Mouse (Mus musculus) stomach, embryonic 15.5 days (tissue): ENCODE measurements around the gene 4921507P07Rik. TPM values are rescaled to one million over a fixed set of nuclear protein-coding genes. Genes with fewer than 3 reads are reported as not detected.
A peak's percentile ranks its signal among the peaks of the same experiment; 100 is the strongest.

ENCODE experiments used
- ATAC-seq: fragments of 200-750 bp; cut with Nextera tagmentation; 2 replicates; pipeline ENCODE4 v1.8.0; 2017; ENCODE audit warnings: low read depth, moderate number of reproducible peaks, moderate TSS enrichment; ENCODE audit not compliant: insufficient read depth, low FRiP score
- H3K27ac ChIP-seq: fragments of 300-500 bp; sonication (generic); 2 replicates; pipeline ENCODE4 v1.5.1; 2015; ENCODE audit warnings: mild to moderate bottlenecking, inconsistent platforms
- H3K27me3 ChIP-seq: fragments of 300-500 bp; sonication (generic); replicated peaks from 2 replicates; pipeline ENCODE4 v1.6.1; 2015; ENCODE audit warnings: inconsistent platforms
- H3K36me3 ChIP-seq: fragments of 300-500 bp; sonication (generic); 2 replicates; pipeline ENCODE4 v1.6.1; 2015; ENCODE audit warnings: inconsistent platforms
- H3K4me1 ChIP-seq: fragments of 300-500 bp; sonication (generic); 2 replicates; pipeline ENCODE4 v1.6.1; 2015; ENCODE audit warnings: inconsistent platforms
- H3K4me2 ChIP-seq: fragments of 300-500 bp; sonication (generic); 2 replicates; pipeline ENCODE4 v1.6.1; 2015; ENCODE audit warnings: mild to moderate bottlenecking, inconsistent platforms
- H3K4me3 ChIP-seq: fragments of 300-500 bp; sonication (generic); replicated peaks from 2 replicates; pipeline ENCODE4 v1.5.1; 2015; ENCODE audit warnings: inconsistent platforms
- H3K9ac ChIP-seq: fragments of 300-500 bp; sonication (generic); 2 replicates; pipeline ENCODE4 v1.6.1; 2015; ENCODE audit warnings: inconsistent platforms
- H3K9me3 ChIP-seq: fragments of 300-500 bp; sonication (generic); 2 replicates; pipeline ENCODE4 v1.6.1; 2016; ENCODE audit warnings: inconsistent platforms
- WGBS: fragments of 180-500 bp; shearing (Covaris S2); methylation state at CpG from one replicate; pipeline ENCODE4 v1.1.7; 2015; 5-methylcytosine and 5-hydroxymethylcytosine counted together
- polyA plus RNA-seq: library from polyadenylated mRNA; unstranded; fragments of >200 nt; fragmentation: Nextera tagmentation; extraction: Ambion mirVana; gene quantifications from 2 replicates; pipeline ENCODE4 v1.2.1, GENCODE M21; 2015

4921507P07Rik gene
- polyA plus RNA-seq, 1 experiment from 2014 or later: 0.81 TPM

DNA sequence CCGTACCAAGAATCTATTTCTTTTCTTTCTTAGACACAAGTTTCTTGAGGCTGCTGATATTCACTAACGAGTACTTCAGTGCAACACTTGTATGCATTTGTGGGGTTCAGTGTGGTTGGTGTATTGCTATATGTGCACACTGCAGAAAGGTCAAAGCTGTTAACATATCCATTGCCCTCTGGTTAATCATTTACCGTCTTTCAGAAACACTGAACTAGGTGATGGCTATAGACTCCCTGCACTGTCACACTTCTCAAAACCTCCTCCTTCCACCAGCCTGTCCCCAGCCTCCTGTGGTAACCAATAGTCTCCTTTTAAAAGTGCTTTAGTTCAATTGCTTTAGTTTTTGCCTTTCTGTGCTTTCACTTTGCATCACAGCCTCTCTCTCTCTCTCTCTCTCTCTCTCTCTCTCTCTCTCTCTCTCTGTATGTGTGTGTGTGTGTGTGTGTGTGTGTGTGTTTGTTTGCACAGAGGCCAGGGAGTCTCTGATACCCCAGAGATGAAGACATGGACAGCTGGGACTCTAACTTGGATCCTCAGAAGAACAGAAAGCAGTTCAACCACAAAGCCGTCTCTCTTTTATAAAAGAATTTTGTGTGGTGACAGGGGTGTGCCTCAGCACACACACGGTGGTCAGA is 43.4 kb downstream of the 4921507P07Rik start:
- Histone ChIP-seq H3K27me3 (no peaks in the 10 kb centered on the region), H3K36me3 (no peaks in the 10 kb centered on the region), H3K9ac (no peak overlapping the region), H3K9me3 (no peaks in the 10 kb centered on the region), H3K4me3 (no peak overlapping the region), H3K27ac (no peak overlapping the region), H3K4me1 (no peaks in the 10 kb centered on the region), H3K4me2 (no peak overlapping the region; the same call in 1 of the 2 replicates)
- 56% methylated on average over 5 of the region's 5 CpGs for WGBS
- peak; percentile 79; the same call in 1 of the 2 replicates for ATAC-seq

DNA sequence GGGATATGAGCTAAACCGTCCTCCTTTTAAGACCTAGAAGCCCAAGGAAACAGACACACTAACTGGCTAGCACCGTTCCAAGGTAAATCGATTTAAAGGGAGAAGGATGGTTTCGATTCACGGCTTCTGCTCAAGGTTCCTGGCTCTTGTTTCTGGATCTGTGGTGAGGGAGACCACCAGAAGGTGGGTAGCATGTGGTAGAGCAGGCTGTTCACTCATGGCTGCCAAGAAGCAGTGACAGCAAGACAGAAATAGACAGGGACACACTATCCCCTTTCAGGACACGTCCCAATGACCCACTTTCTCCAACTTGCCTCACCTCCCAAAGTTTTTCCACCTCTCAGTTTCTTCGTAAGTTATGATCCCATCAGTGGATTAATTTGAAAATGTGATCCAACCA is 46.6 kb downstream of the 4921507P07Rik start:
- Histone ChIP-seq H3K4me2 (no peak overlapping the region), H3K4me1 (no peaks in the 10 kb centered on the region), H3K27ac (no peak overlapping the region), H3K36me3 (no peaks in the 10 kb centered on the region), H3K27me3 (no peaks in the 10 kb centered on the region), H3K9ac (no peak overlapping the region), H3K9me3 (no peaks in the 10 kb centered on the region), H3K4me3 (no peak overlapping the region)
- WGBS: 76% methylated on average over 7 of the region's 7 CpGs
- no peak for ATAC-seq

DNA sequence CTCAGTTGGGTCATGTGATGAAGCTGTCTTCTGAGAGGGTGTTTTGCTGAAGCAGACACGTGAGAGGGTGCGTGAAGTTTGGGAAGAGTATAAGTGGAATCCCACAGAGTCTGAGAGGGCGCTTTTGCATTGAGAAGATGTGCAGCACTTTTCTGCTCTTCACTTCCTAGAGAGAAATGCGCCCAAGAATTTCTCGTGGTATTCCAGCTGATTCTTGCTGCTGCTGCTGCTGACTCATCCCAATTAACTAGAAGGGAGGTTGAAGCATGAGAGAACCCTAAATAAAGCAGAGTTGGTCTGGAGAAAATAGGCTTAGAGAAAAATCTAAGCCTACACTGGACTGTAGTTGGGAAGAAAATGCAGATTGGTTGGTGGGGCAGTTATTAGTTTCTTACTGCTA is 47.4 kb downstream of the 4921507P07Rik start:
- no peak overlapping the region for H3K9ac ChIP-seq
- H3K4me1 ChIP-seq: no peaks in the 10 kb centered on the region
- H3K27ac ChIP-seq: no peak overlapping the region
- no peaks in the 10 kb centered on the region for H3K9me3 ChIP-seq
- H3K27me3 ChIP-seq: no peaks in the 10 kb centered on the region
- H3K4me2 ChIP-seq: no peak overlapping the region
- 81% methylated on average over 5 of the region's 5 CpGs for WGBS
- no peak for ATAC-seq
- no peak overlapping the region for H3K4me3 ChIP-seq
- H3K36me3 ChIP-seq: no peaks in the 10 kb centered on the region

DNA sequence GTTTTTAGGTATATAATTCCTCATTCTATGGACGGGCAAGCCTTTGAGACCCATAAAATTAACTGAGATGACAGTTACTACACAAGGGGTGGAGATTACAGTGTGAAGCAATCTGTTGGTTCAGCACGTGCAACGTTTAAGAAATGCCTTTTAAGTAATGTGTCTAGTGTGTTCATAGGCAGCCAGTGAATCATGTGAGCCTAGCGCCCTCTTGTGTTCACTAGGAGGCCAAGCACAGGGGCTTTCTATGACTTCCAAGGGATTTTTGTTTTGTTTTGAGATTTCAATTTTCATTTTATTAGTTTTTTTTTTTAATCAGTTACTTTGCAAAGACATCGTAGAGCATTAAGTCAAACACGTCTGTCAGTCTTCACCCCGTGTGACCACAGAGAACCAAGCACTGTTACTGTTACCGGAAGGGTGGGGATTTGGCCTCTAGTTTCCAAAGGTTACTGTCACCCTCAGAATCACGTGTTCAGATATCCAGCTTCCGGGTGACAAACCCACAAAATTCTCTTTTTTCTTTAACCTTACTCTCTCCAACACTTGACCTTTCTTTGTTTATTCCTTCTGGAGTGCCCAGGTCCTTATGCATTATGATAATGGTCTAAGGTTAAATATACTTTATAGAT is 50.9 kb downstream of the 4921507P07Rik start:
- Histone ChIP-seq H3K27ac (no peak overlapping the region), H3K9ac (no peak overlapping the region), H3K36me3 (no peaks in the 10 kb centered on the region), H3K4me3 (no peak overlapping the region), H3K9me3 (no peaks in the 10 kb centered on the region), H3K4me2 (peak overlapping the region; percentile 34; the same call in 1 of the 2 replicates), H3K27me3 (no peaks in the 10 kb centered on the region), H3K4me1 (no peaks in the 10 kb centered on the region)
- 20% methylated on average over 10 of the region's 10 CpGs for WGBS
- peak; percentile 58; the same call in 1 of the 2 replicates for ATAC-seq

DNA sequence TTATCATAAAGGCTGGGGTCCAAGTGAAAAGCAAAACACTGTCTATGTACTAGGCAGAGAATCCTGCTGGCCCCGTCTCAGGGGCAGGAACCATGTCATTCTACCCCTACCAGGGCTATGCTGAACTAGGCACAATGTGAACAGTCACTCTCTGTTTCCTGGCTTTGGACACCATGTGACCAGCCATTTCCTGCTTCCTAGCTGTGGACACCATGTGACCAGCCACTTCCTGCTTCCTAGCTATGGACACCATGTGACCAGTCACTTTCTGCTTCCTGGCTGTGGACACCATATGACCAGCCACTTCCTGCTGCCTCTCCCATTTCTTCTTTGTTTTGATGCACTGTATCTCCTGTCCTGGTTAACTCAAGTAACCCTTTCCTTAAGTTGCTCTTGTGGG is 53.9 kb downstream of the 4921507P07Rik start:
- H3K27me3 ChIP-seq: no peaks in the 10 kb centered on the region
- H3K4me1 ChIP-seq: no peaks in the 10 kb centered on the region
- H3K9ac ChIP-seq: no peak overlapping the region
- no peak overlapping the region for H3K4me2 ChIP-seq
- H3K27ac ChIP-seq: no peak overlapping the region
- 92% methylated on average over 1 of the region's 1 CpGs for WGBS
- no peak overlapping the region for H3K4me3 ChIP-seq
- ATAC-seq: no peak
- no peaks in the 10 kb centered on the region for H3K9me3 ChIP-seq
- no peaks in the 10 kb centered on the region for H3K36me3 ChIP-seq

DNA sequence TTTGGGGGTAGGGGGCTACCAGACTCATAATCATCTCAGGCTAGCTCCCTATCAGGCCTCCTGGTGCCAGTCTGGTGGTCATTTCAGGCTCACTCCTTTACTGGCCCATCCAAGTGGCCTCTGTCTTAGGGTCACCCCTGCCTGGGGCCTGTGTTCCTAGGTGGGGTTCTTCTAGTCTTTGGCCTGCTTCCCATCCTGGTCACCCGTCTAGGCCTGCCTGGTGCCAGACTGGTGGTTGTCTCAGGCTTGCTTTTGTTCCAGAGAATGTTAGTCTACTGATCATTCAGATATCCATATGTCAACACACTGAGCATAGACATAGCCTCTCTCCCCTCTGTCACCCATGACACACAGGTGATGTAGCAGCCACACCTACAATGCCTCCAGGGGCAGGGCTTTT is 56.8 kb downstream of the 4921507P07Rik start:
- Histone ChIP-seq H3K27me3 (no peaks in the 10 kb centered on the region), H3K9ac (no peak overlapping the region), H3K9me3 (no peaks in the 10 kb centered on the region), H3K4me2 (no peak overlapping the region), H3K36me3 (no peaks in the 10 kb centered on the region), H3K4me3 (no peak overlapping the region), H3K27ac (no peak overlapping the region), H3K4me1 (no peaks in the 10 kb centered on the region)
- WGBS: 63% methylated on average over 1 of the region's 1 CpGs
- ATAC-seq: 0 out of 2 replicates have a peak, but pooled peaks have one; percentile 35

DNA sequence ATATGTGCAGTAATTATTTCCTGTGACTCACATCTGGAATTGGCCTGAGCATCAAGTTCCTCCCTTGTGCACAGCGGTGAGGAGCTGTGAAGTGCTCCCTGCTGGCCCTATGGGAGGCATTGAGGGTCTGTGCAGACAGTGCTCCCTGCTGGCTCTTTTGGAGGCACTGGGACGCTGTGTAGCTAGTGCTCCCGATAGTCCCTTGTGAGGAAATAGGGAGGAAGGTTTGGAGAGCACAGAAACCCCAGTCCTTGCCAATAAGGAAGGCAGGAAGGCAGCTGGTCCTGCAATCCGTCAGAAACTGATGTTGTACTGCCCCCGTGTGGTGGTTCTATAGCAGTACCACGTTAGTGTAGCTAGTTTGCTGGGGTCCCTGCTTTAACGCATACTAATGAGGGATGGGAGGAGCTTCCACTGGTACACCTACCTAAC is 60.0 kb downstream of the 4921507P07Rik start:
- ATAC-seq: 0 out of 2 replicates have a peak, but pooled peaks have one; percentile 60
- Histone ChIP-seq H3K27ac (no peak overlapping the region), H3K4me1 (no peaks in the 10 kb centered on the region), H3K9ac (no peak overlapping the region), H3K4me2 (no peak overlapping the region), H3K27me3 (no peaks in the 10 kb centered on the region), H3K36me3 (no peaks in the 10 kb centered on the region), H3K4me3 (no peak overlapping the region), H3K9me3 (no peaks in the 10 kb centered on the region)
- 11% methylated on average over 7 of the region's 7 CpGs for WGBS

DNA sequence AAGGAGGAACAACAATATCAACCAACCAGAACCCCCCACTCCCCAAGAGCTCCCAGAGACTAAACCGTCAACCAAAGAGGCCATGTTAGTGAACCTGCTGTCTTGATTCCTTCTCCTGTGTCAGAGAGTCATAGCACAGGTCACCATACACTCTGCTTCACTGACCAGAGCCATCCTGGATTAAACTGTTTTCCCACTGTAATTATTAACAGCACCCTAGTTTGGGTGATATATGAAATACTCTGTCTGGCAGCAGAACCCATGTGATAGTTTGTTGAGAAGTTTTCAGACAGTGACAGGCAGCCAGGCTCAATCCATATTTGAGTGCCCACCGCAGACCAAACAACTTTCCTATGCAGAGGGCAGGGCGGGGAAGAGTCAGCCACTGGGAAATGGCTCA is 61.1 kb downstream of the 4921507P07Rik start:
- WGBS: 85% methylated on average over 3 of the region's 3 CpGs

DNA sequence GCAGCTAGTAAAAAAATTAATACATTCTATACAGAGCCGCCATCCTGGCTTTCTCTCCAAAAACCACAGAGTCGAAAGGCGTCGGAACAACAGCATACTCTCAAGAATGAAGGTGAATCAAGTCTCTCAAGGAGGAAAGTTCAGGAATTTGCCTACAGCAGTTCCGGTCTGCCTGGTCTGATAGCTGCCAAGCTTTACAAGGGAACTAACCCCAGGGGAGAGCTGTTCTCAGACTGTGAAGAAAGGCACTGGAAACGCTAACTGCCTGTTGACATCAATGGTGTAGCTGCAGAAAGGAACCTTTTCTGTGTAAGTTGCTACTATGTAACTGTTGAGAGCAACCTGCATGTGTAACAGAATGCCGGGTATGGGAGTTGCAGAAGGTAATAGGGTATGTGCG is 64.5 kb downstream of the 4921507P07Rik start:
- no peak overlapping the region for H3K27ac ChIP-seq
- H3K4me1 ChIP-seq: 0 out of 2 replicates have a peak, but pooled peaks cover 3% of the 10 kb centered on the region
- no peak overlapping the region for H3K9ac ChIP-seq
- no peaks in the 10 kb centered on the region for H3K36me3 ChIP-seq
- H3K27me3 ChIP-seq: no peaks in the 10 kb centered on the region
- no peak overlapping the region for H3K4me3 ChIP-seq
- ATAC-seq: no peak
- no peaks in the 10 kb centered on the region for H3K9me3 ChIP-seq
- 81% methylated on average over 8 of the region's 8 CpGs for WGBS
- H3K4me2 ChIP-seq: no peak overlapping the region

More for the DNA sequence above, 61.1 kb downstream of the 4921507P07Rik start:
- no peak overlapping the region for H3K4me2 ChIP-seq
- no peaks in the 10 kb centered on the region for H3K4me1 ChIP-seq
- no peaks in the 10 kb centered on the region for H3K27me3 ChIP-seq
- H3K36me3 ChIP-seq: no peaks in the 10 kb centered on the region
- no peak overlapping the region for H3K27ac ChIP-seq
- H3K9me3 ChIP-seq: no peaks in the 10 kb centered on the region
- no peak for ATAC-seq
- H3K4me3 ChIP-seq: no peak overlapping the region
- H3K9ac ChIP-seq: no peak overlapping the region

DNA sequence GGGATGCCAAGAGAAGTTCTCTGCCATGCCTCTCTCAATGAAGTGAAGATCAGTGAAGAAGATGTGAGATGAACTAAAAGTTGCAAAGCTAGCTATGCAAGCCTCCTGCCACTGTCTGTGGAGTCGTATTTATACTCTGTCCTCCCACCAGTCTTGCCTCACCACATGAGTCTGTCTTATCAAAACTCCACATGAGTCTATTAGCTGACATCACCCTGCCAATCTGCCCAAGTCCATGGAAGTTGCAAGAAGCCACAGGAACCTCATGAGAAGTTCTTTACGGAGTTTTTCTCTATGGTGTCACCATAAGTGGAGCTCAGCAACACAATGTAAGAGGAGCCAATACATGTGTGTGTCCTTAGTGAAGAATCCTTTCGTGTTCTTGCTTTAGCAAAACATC is 65.4 kb downstream of the 4921507P07Rik start:
- WGBS: 81% methylated on average over 3 of the region's 3 CpGs
- ATAC-seq: no peak
- no peak overlapping the region for H3K4me2 ChIP-seq
- no peaks in the 10 kb centered on the region for H3K9me3 ChIP-seq
- H3K9ac ChIP-seq: no peak overlapping the region
- no peaks in the 10 kb centered on the region for H3K36me3 ChIP-seq
- H3K27me3 ChIP-seq: no peaks in the 10 kb centered on the region
- H3K4me1 ChIP-seq: 0 out of 2 replicates have a peak, but pooled peaks cover 3% of the 10 kb centered on the region
- H3K27ac ChIP-seq: no peak overlapping the region
- no peak overlapping the region for H3K4me3 ChIP-seq

DNA sequence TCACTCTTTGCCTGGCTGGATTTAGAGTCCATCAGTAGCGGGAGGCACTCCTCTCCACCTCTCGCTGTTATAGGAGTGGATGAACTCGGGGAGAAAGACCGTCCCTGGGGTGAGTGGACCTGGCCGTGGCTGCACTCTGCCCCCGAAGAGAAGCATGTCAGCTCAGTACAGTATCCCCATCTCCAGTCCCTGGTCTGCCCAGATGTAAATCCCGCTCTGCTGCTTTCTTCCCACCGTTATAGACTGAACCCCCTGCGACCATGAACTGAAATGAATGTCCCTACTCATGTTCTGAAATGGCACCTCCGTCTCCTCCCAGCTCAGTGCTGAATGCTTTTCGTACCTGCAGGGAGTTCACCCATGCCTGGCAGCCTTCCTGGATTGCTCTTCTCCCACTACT is 67.2 kb downstream of the 4921507P07Rik start:
- WGBS: 83% methylated on average over 11 of the region's 11 CpGs
- H3K4me1 ChIP-seq: 0 out of 2 replicates have a peak, but pooled peaks cover 3% of the 10 kb centered on the region
- no peaks in the 10 kb centered on the region for H3K36me3 ChIP-seq
- no peak overlapping the region for H3K9ac ChIP-seq
- H3K4me2 ChIP-seq: no peak overlapping the region
- no peaks in the 10 kb centered on the region for H3K9me3 ChIP-seq
- no peak for ATAC-seq
- H3K27me3 ChIP-seq: no peaks in the 10 kb centered on the region
- no peak overlapping the region for H3K4me3 ChIP-seq
- no peak overlapping the region; the same call in 1 of the 2 replicates for H3K27ac ChIP-seq

DNA sequence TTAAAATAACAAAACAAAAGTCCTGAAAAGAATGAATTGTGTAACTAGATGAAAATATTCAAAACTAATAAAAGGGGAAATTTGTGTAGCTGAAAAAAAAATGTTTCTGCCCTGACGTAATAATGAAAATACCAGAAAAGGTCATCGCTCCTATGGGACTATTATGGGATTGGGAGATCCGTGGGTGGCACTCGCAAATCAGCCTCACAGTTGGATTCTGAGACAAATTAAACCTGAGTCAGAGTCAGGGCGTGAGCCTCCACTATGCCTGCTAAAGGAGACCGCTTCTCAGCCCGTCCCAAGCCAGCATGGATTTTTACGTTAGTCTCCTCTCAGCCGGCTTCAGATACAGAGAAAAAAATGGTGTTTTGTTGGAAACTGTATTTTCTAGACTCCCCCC is 69.0 kb downstream of the 4921507P07Rik start:
- Histone ChIP-seq H3K36me3 (no peaks in the 10 kb centered on the region), H3K27ac (no peak overlapping the region), H3K9ac (no peak overlapping the region), H3K4me1 (0 out of 2 replicates have a peak, but pooled peaks cover 3% of the 10 kb centered on the region), H3K4me2 (no peak overlapping the region), H3K27me3 (no peaks in the 10 kb centered on the region), H3K9me3 (no peaks in the 10 kb centered on the region), H3K4me3 (no peak overlapping the region)
- no peak for ATAC-seq
- WGBS: 78% methylated on average over 9 of the region's 9 CpGs
